Mouse (Mus musculus) kidney, adult 2 months (tissue): ENCODE results near the gene Ctdspl.

ENCODE experiments used
- CTCF ChIP-seq: fragments of 200-500 bp; conservative IDR thresholded peaks from 2 replicates; pipeline ENCODE4 v1.5.1; 2011; ENCODE audit warnings: low read depth, mild to moderate bottlenecking, control low read depth, low read length, moderate library complexity, mixed read lengths; ENCODE audit not compliant: insufficient read depth, insufficient read length
- POLR2A ChIP-seq: fragments of 200-500 bp; IDR thresholded peaks from one replicate; pipeline ENCODE4 v1.6.1; 2011; ENCODE audit warnings: low read depth, low read length, control low read depth

- TF ChIP-seq CTCF (no peak), POLR2A (no peak)
Observed at GRCm38 (mm10) chr9:118951381-118951780, 25.1 kb downstream of the Ctdspl start.
